Mouse (Mus musculus) heart, embryonic 16.5 days (tissue): ENCODE results near the gene Retreg3. TPM values are rescaled to one million over a fixed set of nuclear protein-coding genes. Genes with fewer than 3 reads are reported as not detected.
A peak's percentile ranks its signal among the peaks of the same experiment; 100 is the strongest.

ENCODE experiments used
- ATAC-seq: fragments of 200-750 bp; cut with Nextera tagmentation; replicated peaks from 2 replicates; pipeline ENCODE4 v1.8.0; 2017; ENCODE audit warnings: moderate number of reproducible peaks; ENCODE audit not compliant: insufficient read depth, low FRiP score; ENCODE audit errors: extremely low read depth
- H3K27ac ChIP-seq: fragments of 300-500 bp; sonication (generic); 2 replicates; pipeline ENCODE4 v1.5.1; 2014; ENCODE audit warnings: mild to moderate bottlenecking, low read length, control low read depth, moderate library complexity
- H3K27me3 ChIP-seq: fragments of 300-500 bp; sonication (generic); 2 replicates; pipeline ENCODE4 v1.6.1; 2014; ENCODE audit warnings: low read length, mixed read lengths; ENCODE audit not compliant: control insufficient read depth, insufficient read depth
- H3K36me3 ChIP-seq: fragments of 300-500 bp; sonication (generic); 2 replicates; pipeline ENCODE4 v1.6.1; 2014; ENCODE audit not compliant: control insufficient read depth, insufficient read depth
- H3K4me1 ChIP-seq: fragments of 300-500 bp; sonication (generic); 2 replicates; pipeline ENCODE4 v1.6.1; 2014; ENCODE audit warnings: low read length, mixed read lengths; ENCODE audit not compliant: control insufficient read depth, insufficient read depth
- H3K4me2 ChIP-seq: fragments of 300-500 bp; sonication (generic); 2 replicates; pipeline ENCODE4 v1.6.1; 2014; ENCODE audit warnings: low read depth, mild to moderate bottlenecking, control low read depth, low read length
- H3K4me3 ChIP-seq: fragments of 300-500 bp; sonication (generic); 2 replicates; pipeline ENCODE4 v1.5.1; 2014; ENCODE audit warnings: mild to moderate bottlenecking, control low read depth, low read length
- H3K9ac ChIP-seq: fragments of 300-500 bp; sonication (generic); 2 replicates; pipeline ENCODE4 v1.6.1; 2014; ENCODE audit warnings: low read length, control low read depth
- H3K9me3 ChIP-seq: fragments of 300-500 bp; sonication (generic); replicated peaks from 2 replicates; pipeline ENCODE4 v1.6.1; 2016; ENCODE audit warnings: low read length; ENCODE audit not compliant: control insufficient read depth
- WGBS: fragments of 180-500 bp; shearing (Covaris S2); extraction: QIAGEN DNeasy Blood & Tissue Kit; methylation state at CpG from one replicate; pipeline ENCODE4 v1.1.7; 2014; 5-methylcytosine and 5-hydroxymethylcytosine counted together
- polyA plus RNA-seq: library from polyadenylated mRNA; unstranded; fragments of >200 nt; fragmentation: Nextera tagmentation; extraction: Ambion mirVana; gene quantifications from 2 replicates; pipeline ENCODE4 v1.2.1, GENCODE M21; 2015

Retreg3 gene
- polyA plus RNA-seq: 14.5 and 14.9 TPM in 2 replicates

DNA sequence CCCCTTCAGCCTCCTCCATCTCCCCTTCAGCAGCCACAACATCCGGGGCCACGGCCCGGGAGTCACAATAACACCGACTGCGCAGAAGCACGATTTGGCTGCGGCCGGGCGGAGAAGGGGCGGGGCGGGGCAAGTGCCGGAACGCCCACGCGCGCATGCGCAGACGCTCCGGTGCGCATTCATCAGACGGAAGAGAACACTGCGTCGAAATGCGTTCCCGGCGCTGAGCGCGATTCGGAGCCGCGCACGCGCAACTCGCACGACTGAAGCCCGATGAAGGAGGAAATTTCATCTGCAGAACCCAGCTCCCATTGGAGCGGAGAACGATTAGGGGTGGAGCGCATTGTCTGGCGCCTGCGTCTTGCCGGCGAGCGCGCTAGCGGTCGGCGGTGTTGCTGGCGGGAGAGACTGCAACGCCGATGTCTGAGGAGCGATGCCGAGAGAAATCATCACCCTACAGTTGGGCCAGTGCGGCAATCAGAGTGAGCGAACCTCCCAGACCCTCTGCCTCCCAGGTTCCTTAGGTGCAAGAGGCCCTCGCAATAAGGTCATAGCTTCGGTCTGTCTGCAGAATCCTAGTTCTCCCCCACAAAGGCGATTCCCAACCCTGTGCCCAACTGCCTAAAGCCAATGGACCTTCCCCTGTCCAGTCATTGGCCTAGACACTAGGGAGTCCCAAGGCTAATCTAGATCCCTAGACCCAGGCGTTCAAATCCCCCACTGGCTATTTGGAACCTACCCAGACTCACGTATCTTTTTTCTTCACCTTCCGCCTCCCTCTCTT lies at the start of gene Retreg3, which contains the start of gene Tubg1:
TSS of gene Retreg3 (minus strand) at position 133 of the 784 bp plus-strand sequence.
TSS of gene Tubg1 (plus strand) at position 178 of the 784 bp plus-strand sequence.
- Histone ChIP-seq H3K27me3 (no peaks in the 10 kb centered on the region), H3K4me2 (peak within 1 kb of the TSS; percentile 81), H3K27ac (peak within 1 kb of the TSS; percentile 91), H3K9ac (peak within 1 kb of the TSS; percentile 96), H3K4me1 (peaks cover 28% of the 10 kb centered on the region), H3K4me3 (peak within 1 kb of the TSS; percentile 99), H3K36me3 (peaks cover 12% of the 10 kb centered on the region), H3K9me3 (no peaks in the 10 kb centered on the region)
- under 1% methylated on average over 61 of the region's 61 CpGs for WGBS
- peak; percentile 97 for ATAC-seq

DNA sequence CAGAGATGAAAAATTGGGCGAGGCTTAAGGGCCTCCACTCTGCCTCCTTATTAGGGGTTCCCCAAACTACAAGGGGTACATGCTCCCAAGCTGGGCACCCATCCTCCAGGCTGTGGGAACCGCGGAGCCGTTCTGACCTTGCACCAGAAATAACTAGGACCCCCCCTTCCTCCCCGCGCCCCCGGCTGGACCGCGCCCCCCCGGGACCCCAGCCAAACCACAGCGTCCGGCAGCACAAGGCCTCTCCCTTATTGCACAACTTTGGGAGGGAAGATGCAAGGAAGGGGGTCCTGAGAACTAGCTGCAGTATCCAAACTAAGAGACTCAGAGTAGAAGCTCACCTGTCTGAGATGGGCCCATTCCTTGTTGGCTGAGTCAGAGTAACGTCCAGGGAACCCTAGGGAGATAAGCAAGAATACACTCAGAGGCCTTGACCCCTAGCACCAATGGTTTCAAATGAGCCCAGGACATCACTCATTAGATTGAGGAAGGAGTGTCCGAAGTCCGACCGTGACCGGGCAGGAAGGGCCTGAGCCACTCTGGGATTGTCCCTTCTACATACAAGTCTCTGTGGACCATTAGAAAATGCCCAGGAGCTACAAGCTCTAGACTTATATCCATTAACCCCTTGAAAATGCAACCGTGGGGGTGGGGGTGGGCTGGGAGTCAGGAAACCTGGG lies 48.7 kb upstream of the Retreg3 start:
- WGBS: 66% methylated on average over 18 of the region's 18 CpGs
- Histone ChIP-seq H3K27ac (no peak overlapping the region), H3K9ac (no peak overlapping the region), H3K4me1 (peaks cover 35% of the 10 kb centered on the region), H3K27me3 (peaks cover 23% of the 10 kb centered on the region), H3K4me2 (peak overlapping the region; percentile 67), H3K4me3 (no peak overlapping the region), H3K36me3 (peaks cover 40% of the 10 kb centered on the region), H3K9me3 (no peaks in the 10 kb centered on the region)
- ATAC-seq: no peak

DNA sequence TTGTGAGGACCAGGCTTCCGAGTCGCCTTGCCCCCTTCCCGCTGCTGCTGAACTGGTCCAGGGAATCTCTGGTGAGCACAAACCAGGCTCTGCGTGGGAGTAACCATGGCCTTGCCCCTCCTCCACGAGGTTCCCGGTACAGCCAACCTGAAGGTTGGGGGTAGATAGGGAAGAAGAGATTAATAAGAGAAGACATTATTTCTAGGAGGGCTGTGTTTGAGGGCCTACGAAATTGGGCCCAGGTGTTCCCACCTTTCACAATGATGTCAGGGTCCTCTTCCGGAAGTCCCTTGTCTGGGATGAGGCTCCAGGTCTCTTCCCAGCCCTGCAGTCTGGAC lies 48.2 kb upstream of the Retreg3 start:
- no peak for ATAC-seq
- Histone ChIP-seq H3K27me3 (peaks cover 23% of the 10 kb centered on the region), H3K9me3 (no peaks in the 10 kb centered on the region), H3K4me3 (no peak overlapping the region), H3K36me3 (peaks cover 45% of the 10 kb centered on the region), H3K4me1 (peaks cover 30% of the 10 kb centered on the region), H3K4me2 (no peak overlapping the region), H3K9ac (no peak overlapping the region), H3K27ac (no peak overlapping the region)
- 69% methylated on average over 8 of the region's 8 CpGs for WGBS

DNA sequence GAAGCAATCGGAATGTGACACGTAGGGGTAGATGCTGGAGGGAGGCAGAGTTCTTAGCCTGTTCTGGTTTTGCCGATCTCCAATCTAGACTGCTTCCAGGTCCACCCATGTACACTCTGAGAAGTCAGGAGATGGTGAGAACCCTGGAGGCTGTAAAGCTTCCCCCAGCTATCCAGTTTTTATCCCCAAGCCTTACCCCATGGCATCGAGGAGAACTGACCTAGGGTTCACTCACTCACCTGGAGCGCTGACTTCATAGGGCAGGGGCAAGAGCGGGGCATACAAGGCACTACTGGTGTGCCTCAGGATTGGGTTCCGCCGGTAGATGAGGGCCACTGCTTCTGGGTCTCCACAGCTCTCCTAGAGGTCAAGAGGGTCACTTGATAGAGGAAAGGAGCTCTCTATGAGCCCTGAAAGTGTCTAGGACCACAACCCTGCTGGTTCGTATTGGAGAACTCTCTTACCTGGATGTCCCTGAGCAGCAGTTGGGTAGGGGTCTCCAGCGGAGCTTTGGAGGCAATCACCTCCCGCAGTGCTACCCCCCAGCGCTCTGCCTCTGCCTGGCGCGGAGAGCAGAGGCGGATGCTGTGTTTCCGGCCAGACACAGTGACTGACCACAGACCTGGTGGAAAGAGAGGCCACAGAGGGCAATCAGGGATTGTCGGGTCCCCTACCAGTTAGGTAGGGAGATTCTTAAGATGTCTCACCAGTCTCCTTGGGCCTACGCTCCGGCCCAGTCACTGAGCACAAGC lies 47.7 kb upstream of the Retreg3 start:
- H3K27ac ChIP-seq: no peak overlapping the region
- no peaks in the 10 kb centered on the region for H3K9me3 ChIP-seq
- no peak for ATAC-seq
- H3K4me3 ChIP-seq: no peak overlapping the region
- H3K36me3 ChIP-seq: peaks cover 50% of the 10 kb centered on the region
- H3K4me2 ChIP-seq: no peak overlapping the region
- H3K27me3 ChIP-seq: peaks cover 23% of the 10 kb centered on the region
- H3K4me1 ChIP-seq: peaks cover 25% of the 10 kb centered on the region
- 70% methylated on average over 19 of the region's 19 CpGs for WGBS
- no peak overlapping the region for H3K9ac ChIP-seq

DNA sequence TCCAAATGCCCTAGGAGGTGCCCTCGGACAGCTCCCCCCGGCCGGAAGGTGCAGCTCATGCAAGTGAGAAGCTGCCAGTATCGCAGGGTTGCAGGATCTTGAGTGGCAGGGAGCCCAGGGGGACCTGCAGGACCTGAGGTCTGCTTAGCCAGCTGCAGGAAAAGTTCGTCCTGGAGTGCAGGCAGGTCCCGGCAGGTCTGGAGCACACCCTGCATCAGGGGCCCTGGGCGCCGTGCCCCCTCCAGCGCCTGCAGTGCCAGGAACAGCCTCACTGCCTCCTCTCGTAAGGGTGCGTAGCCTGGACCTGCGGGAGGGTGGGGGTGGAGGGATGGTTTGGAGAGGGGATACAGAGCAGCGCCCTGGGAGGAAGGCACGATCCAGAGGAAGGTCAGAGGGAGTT lies 46.7 kb upstream of the Retreg3 start:
- Histone ChIP-seq H3K36me3 (peaks cover 59% of the 10 kb centered on the region), H3K27ac (no peak overlapping the region), H3K9me3 (no peaks in the 10 kb centered on the region), H3K9ac (no peak overlapping the region), H3K4me3 (no peak overlapping the region), H3K27me3 (peaks cover 23% of the 10 kb centered on the region), H3K4me2 (no peak overlapping the region), H3K4me1 (peaks cover 19% of the 10 kb centered on the region)
- ATAC-seq: no peak
- 82% methylated on average over 14 of the region's 14 CpGs for WGBS

DNA sequence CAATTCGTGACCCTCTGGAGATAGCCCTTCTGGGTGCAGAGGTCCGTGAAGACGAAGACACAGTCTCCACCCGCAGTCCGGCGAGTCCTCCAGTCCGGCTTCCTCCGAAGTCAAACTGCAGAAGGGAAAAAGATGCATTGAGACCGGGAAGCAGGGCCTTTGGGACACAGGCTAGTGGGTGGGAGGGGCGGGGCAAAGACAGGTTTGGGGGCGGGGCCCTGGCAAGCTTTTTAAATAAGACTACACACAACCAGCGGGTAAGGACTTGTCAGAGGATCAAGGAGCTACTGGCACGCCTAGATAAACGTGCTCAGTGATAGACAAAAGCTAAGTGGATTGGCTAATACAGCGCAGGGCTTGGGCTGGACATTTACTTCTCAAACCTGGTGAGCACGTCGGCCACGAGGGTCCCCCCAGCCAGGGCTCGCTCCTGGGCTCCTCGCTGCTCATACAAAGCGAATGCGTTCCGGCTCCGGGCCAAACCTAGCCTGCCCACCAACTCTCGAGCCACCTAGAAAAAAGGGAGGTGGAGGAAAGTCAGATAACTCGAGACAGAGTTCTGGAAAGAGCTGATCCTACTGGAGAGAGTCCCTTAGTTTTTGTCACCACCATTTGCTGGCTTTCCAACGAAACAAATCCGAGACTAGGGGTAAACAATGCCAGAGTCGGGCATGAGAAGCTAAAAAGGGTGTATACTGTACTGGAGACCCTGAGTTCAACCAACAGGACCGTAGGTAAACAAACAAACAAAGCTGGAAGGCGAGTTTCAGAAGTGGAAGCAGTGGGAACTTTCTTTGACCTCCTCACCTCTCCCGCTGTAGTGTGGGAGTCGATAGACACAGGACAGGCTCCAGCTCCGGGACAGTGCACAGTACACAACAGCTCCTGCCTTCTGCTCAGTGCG lies 45.2 kb upstream of the Retreg3 start:
- 52% methylated on average over 35 of the region's 35 CpGs for WGBS
- Histone ChIP-seq H3K4me2 (no peak overlapping the region), H3K9me3 (no peaks in the 10 kb centered on the region), H3K36me3 (peaks cover 60% of the 10 kb centered on the region), H3K27ac (no peak overlapping the region), H3K27me3 (peaks cover 23% of the 10 kb centered on the region), H3K4me1 (peaks cover 19% of the 10 kb centered on the region), H3K4me3 (no peak overlapping the region), H3K9ac (no peak overlapping the region)
- ATAC-seq: no peak

DNA sequence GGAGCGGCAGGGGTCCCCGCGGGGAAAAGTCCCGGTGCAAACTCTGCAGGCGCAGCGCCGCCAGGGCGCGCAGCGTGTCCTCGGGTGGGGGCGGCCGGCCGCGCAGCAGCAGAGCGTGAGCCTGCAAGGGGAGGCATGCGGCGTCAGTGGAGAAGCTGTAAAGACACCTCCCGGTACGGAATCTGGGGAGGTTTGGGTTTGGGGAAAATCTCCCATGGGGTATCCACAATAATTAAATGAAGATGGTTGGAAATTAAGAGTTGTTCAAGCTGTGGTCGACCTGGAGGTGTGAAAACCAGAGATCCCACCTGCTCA lies 44.6 kb upstream of the Retreg3 start:
- Histone ChIP-seq H3K4me2 (peak overlapping the region; percentile 50), H3K9ac (0 out of 2 replicates have a peak overlapping the region, but pooled peaks have one; percentile 26), H3K4me3 (peak overlapping the region; percentile 30), H3K27me3 (peaks cover 23% of the 10 kb centered on the region), H3K27ac (no peak overlapping the region), H3K36me3 (peaks cover 60% of the 10 kb centered on the region), H3K4me1 (peaks cover 14% of the 10 kb centered on the region), H3K9me3 (no peaks in the 10 kb centered on the region)
- WGBS: 38% methylated on average over 21 of the region's 21 CpGs
- ATAC-seq: no peak
